Mouse (Mus musculus) testis, adult 2 months (tissue): ENCODE data around the gene Slc38a7.

ENCODE experiments used
- CTCF ChIP-seq: fragments of 200-500 bp; IDR thresholded peaks from 2 replicates; pipeline ENCODE4 v1.5.1; 2012; ENCODE audit warnings: low read depth, mild to moderate bottlenecking, inconsistent platforms, low read length, moderate library complexity; ENCODE audit not compliant: control insufficient read depth, insufficient read depth, insufficient replicate concordance
- POLR2A ChIP-seq: fragments of 200-500 bp; IDR thresholded peaks from 2 replicates; pipeline ENCODE4 v1.6.1; 2012; ENCODE audit warnings: low read depth, mild to moderate bottlenecking, inconsistent platforms, low read length, moderate library complexity; ENCODE audit not compliant: control insufficient read depth

DNA sequence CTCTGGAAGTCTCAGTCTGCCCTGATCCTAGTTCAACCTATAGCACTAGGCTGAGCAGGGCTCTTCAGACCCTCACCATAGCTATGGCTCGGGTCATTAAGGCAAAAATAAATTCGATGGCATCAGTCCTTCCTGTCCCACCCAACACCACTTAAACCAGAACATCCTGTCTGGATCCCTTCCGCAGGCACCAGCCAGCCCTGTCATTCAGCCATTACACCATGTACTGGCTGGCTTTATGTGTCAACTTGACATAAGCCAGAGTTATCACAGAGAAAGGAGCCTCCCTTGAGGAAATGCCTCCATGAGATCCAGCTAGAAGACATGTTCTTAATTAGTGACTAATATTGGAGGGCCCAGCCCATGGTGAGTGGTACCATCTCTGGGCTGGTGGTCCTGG, 30.6 kb downstream of the Slc38a7 start:
- TF ChIP-seq CTCF (no peak), POLR2A (no peak)
